Mouse (Mus musculus) CH12.LX (cell line): ENCODE results near the gene Carnmt1. TPM values are rescaled to one million over a fixed set of nuclear protein-coding genes. Genes with fewer than 3 reads are reported as not detected.
A peak's percentile ranks its signal among the peaks of the same experiment; 100 is the strongest.

Experiments used
- DNase-seq: peaks from one replicate; pipeline ENCODE4 v3.0.0-alpha.2; 2013; ENCODE audit errors: extremely low read depth
- H3K27ac ChIP-seq: 2 replicates; pipeline ENCODE4 v1.5.1; 2012; ENCODE audit warnings: low read depth, mild to moderate bottlenecking, control low read depth, moderate library complexity; ENCODE audit not compliant: insufficient read depth
- H3K27me3 ChIP-seq: replicated peaks from 2 replicates; pipeline ENCODE3; 2012; ENCODE audit warnings: inconsistent platforms
- H3K36me3 ChIP-seq, 2 experiments: replicated peaks in 1 of 2; 2 replicates each; pipeline versions ENCODE3 to v1.6.1; 2012; ENCODE audit warnings: inconsistent platforms in 1 of 2, low read length in 1 of 2, mild to moderate bottlenecking in 1 of 2, mixed read lengths in 1 of 2, moderate library complexity in 1 of 2; ENCODE audit not compliant: control insufficient read depth in 1 of 2, insufficient read depth in 1 of 2
- H3K4me1 ChIP-seq, 2 experiments: 2 replicates each; pipeline ENCODE4 v1.6.1; 2012; ENCODE audit warnings: inconsistent platforms in 1 of 2, moderate library complexity in 1 of 2; ENCODE audit not compliant: insufficient read depth in 2 of 2, control insufficient read depth in 1 of 2
- H3K4me2 ChIP-seq: 2 replicates; pipeline ENCODE4 v1.6.1; 2012; ENCODE audit warnings: low read depth, mild to moderate bottlenecking, control low read depth; ENCODE audit not compliant: poor library complexity, insufficient read depth, severe bottlenecking
- H3K4me3 ChIP-seq, 3 experiments: fragments of 150-350 bp in 1 of 3; sonication (generic) in 1 of 3; replicated peaks in 1 of 3; 2 replicates each; pipeline versions ENCODE3 to v1.5.1; 2011 to 2012; ENCODE audit warnings: low read depth in 2 of 3, low read length in 2 of 3, mild to moderate bottlenecking in 2 of 3, moderate library complexity in 2 of 3, control low read depth in 1 of 3, improper control_type of control experiment in 1 of 3, inconsistent platforms in 1 of 3, mixed read lengths in 1 of 3; ENCODE audit not compliant: poor library complexity in 1 of 3
- H3K79me2 ChIP-seq: replicated peaks from 2 replicates; pipeline ENCODE4 v1.6.1; 2012; ENCODE audit warnings: mild to moderate bottlenecking, moderate library complexity; ENCODE audit not compliant: control insufficient read depth, poor library complexity, insufficient read depth, severe bottlenecking; ENCODE audit errors: extremely low read depth
- H3K9ac ChIP-seq: 2 replicates; pipeline ENCODE4 v1.6.1; 2012; ENCODE audit warnings: low read depth, mild to moderate bottlenecking, control low read depth, moderate library complexity; ENCODE audit not compliant: insufficient read depth
- H3K9me3 ChIP-seq: replicated peaks from 2 replicates; pipeline ENCODE3; 2012; ENCODE audit warnings: low read length, inconsistent platforms, mixed read lengths
- BHLHE40 ChIP-seq: IDR thresholded peaks from 2 replicates; pipeline ENCODE4 v1.6.1; 2011; ENCODE audit warnings: mild to moderate bottlenecking, low read depth, low read length, improper control_type of control experiment
- CHD1 ChIP-seq: IDR thresholded peaks from 2 replicates; pipeline ENCODE4 v1.6.1; 2012; ENCODE audit warnings: low read depth, low read length, improper control_type of control experiment, inconsistent platforms
- CHD2 ChIP-seq: IDR thresholded peaks from 2 replicates; pipeline ENCODE4 v1.6.1; 2011; ENCODE audit warnings: low read length, improper control_type of control experiment
- EP300 ChIP-seq: IDR thresholded peaks from 2 replicates; pipeline ENCODE4 v1.6.1; 2011; ENCODE audit warnings: low read length, improper control_type of control experiment
- ETS1 ChIP-seq: conservative IDR thresholded peaks from 2 replicates; pipeline ENCODE4 v1.6.1; 2012; ENCODE audit warnings: low read depth, mild to moderate bottlenecking, inconsistent platforms, low read length, improper control_type of control experiment, moderate library complexity
- GABPA ChIP-seq: IDR thresholded peaks from 2 replicates; pipeline ENCODE4 v1.6.1; 2012; ENCODE audit warnings: low read depth, low read length, improper control_type of control experiment, inconsistent platforms; ENCODE audit not compliant: insufficient replicate concordance
- JUN ChIP-seq: IDR thresholded peaks from 2 replicates; pipeline ENCODE4 v1.6.1; 2011; ENCODE audit warnings: low read depth, mild to moderate bottlenecking, low read length, improper control_type of control experiment, moderate library complexity; ENCODE audit not compliant: insufficient read depth
- JUND ChIP-seq: conservative IDR thresholded peaks from 2 replicates; pipeline ENCODE4 v1.6.1; 2011; ENCODE audit warnings: low read depth, low read length, improper control_type of control experiment
- KAT2A ChIP-seq: IDR thresholded peaks from 2 replicates; pipeline ENCODE4 v1.6.1; 2012; ENCODE audit warnings: low read length, improper control_type of control experiment, inconsistent platforms; ENCODE audit not compliant: insufficient replicate concordance
- MAFK ChIP-seq: IDR thresholded peaks from 2 replicates; pipeline ENCODE4 v1.6.1; 2011; ENCODE audit warnings: low read length, improper control_type of control experiment; ENCODE audit not compliant: insufficient replicate concordance
- MAX ChIP-seq: IDR thresholded peaks from 2 replicates; pipeline ENCODE4 v1.6.1; 2011; ENCODE audit warnings: low read length, improper control_type of control experiment
- MXI1 ChIP-seq: IDR thresholded peaks from 2 replicates; pipeline ENCODE4 v1.6.1; 2011; ENCODE audit warnings: mild to moderate bottlenecking, low read depth, low read length, improper control_type of control experiment
- MYC ChIP-seq: IDR thresholded peaks from 2 replicates; pipeline ENCODE4 v1.6.1; 2011; ENCODE audit warnings: low read depth, mild to moderate bottlenecking, improper control_type of control experiment, low read length
- NRF1 ChIP-seq: IDR thresholded peaks from 2 replicates; pipeline ENCODE4 v1.6.1; 2014; ENCODE audit warnings: low read depth, mild to moderate bottlenecking, inconsistent platforms, low read length, improper control_type of control experiment, moderate library complexity
- RAD21 ChIP-seq: IDR thresholded peaks from 2 replicates; pipeline ENCODE4 v1.6.1; 2011; ENCODE audit warnings: low read depth, mild to moderate bottlenecking, low read length, improper control_type of control experiment, moderate library complexity
- SIN3A ChIP-seq: IDR thresholded peaks from 2 replicates; pipeline ENCODE4 v1.6.1; 2012; ENCODE audit warnings: low read length, improper control_type of control experiment, inconsistent platforms
- TBP ChIP-seq: conservative IDR thresholded peaks from 2 replicates; pipeline ENCODE4 v1.6.1; 2011; ENCODE audit warnings: low read depth, low read length, improper control_type of control experiment
- UBTF ChIP-seq: IDR thresholded peaks from 2 replicates; pipeline ENCODE4 v1.6.1; 2012; ENCODE audit warnings: low read depth, mild to moderate bottlenecking, inconsistent platforms, low read length, improper control_type of control experiment, moderate library complexity
- USF1 ChIP-seq: IDR thresholded peaks from 2 replicates; pipeline ENCODE4 v1.6.1; 2014; ENCODE audit warnings: low read depth, mild to moderate bottlenecking, inconsistent platforms, low read length, improper control_type of control experiment
- ZC3H11A ChIP-seq: IDR thresholded peaks from 2 replicates; pipeline ENCODE4 v1.6.1; 2012; ENCODE audit warnings: low read depth, mild to moderate bottlenecking, inconsistent platforms, low read length, improper control_type of control experiment
- ZKSCAN1 ChIP-seq: IDR thresholded peaks from 2 replicates; pipeline ENCODE4 v1.6.1; 2012; ENCODE audit warnings: low read depth, inconsistent platforms, low read length, improper control_type of control experiment, borderline replicate concordance
- ZNF384 ChIP-seq: IDR thresholded peaks from 2 replicates; pipeline ENCODE4 v1.6.1; 2012; ENCODE audit warnings: low read depth, low read length, improper control_type of control experiment, inconsistent platforms
- dilution Hi-C: fragments of 300-500 bp; cut with MboI; formaldehyde crosslinking; loops from 2 replicates; pipeline ENCODE4 v1.14.3; 2020; ENCODE audit warnings: low sequenced_read_pairs; ENCODE audit not compliant: extremely low pct_unique_long_range_greater_than_20kb, extremely low pct_ligation_motif_present
- in situ Hi-C: fragments of 300-500 bp; cut with MboI; formaldehyde crosslinking; loops from 3 replicates; pipeline ENCODE4 v1.14.3; 2019; ENCODE audit warnings: low sequenced_read_pairs, low pct_ligation_motif_present, low pct_unique_long_range_greater_than_20kb, mixed read lengths
- polyA plus RNA-seq: library from polyadenylated mRNA; unstranded; fragments of >175 nt; gene quantifications from 2 replicates; pipeline ENCODE4 v1.2.1, GENCODE M21; 2012; ENCODE audit warnings: low read depth; ENCODE audit not compliant: insufficient read length
- total RNA-seq, 2 experiments: library from RNA; depleted of rRNA; stranded (reverse); fragments of 300-350 nt in 1 of 2; fragments of >200 nt in 1 of 2; gene quantifications; 2 replicates each; pipeline ENCODE4 v1.2.3; 2012 to 2014

The Carnmt1 gene
- total and polyA plus RNA-seq, 3 experiments, result 17.6 to 47.1 (median 41.7) TPM

DNA sequence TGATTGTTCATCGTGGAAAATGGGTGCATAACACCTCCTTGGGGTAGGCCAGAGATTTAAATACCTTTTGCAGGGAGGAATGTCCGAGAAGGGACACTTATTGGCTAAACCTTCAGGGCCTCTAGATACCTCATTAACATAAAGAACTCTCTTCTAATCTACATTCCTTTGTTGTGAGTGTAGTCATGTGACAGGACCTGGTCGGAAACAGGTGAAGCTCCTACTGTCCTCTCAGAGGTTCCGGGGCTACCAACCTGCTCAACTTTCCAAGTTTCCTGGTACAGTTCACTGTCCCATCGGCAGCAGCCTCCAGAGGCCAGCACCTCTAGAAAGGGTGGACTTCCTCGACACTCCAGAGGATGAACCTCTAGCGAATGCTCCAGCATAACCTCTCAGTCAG, 14.6 kb upstream of the Carnmt1 start:
- H3K27ac ChIP-seq, result peak overlapping the region; percentile 97
- TF ChIP-seq CHD2, result no peak
- no peak for TF ChIP-seq CHD1
- peak; percentile 65 for TF ChIP-seq USF1
- no peak for TF ChIP-seq EP300
- peak; percentile 63 for TF ChIP-seq BHLHE40
- 0 out of 2 replicates have a peak, but pooled peaks have one; percentile 47 for TF ChIP-seq TBP
- TF ChIP-seq GABPA, result no peak
- H3K9ac ChIP-seq, result peak overlapping the region; percentile 51; the same call in 1 of the 2 replicates
- H3K9me3 ChIP-seq, result no peaks in the 10 kb centered on the region
- H3K4me1 ChIP-seq, result peaks cover 22 to 58% of the 10 kb centered on the region in 2 experiments
- H3K79me2 ChIP-seq, result no peaks in the 10 kb centered on the region
- dilution Hi-C loops (no loop called here), in situ Hi-C loops (no loop called here)
- peak overlapping the region in 1 of 3 experiments; percentile 51 for H3K4me3 ChIP-seq
- H3K36me3 ChIP-seq, result peaks cover 0 to 4% of the 10 kb centered on the region in 2 experiments
- peak overlapping the region; percentile 67 for H3K4me2 ChIP-seq
- DNase-seq, result no peak
- H3K27me3 ChIP-seq, result no peaks in the 10 kb centered on the region

DNA sequence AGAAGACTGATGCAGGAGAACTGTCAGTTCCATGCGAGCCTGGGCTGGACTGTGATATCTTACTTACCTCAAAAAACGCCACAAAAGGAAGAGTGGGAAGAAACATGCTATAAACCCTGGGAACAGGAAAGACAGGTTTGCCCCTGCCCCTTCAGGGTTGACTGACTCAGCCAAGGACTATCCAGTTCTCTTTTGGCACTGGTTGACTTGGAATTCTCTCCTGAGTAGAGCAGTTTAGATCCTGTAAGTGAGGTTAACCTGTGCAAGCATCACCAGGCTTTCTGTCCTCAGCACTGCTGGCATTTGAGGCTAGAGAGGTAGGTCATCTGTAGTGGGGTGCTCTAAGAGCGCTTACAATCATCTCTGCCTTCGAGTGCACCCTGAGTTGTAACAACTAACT, 12.1 kb upstream of the Carnmt1 start:
- no peaks in the 10 kb centered on the region for H3K27me3 ChIP-seq
- no peak overlapping the region for H3K4me3 ChIP-seq
- TF ChIP-seq SIN3A (no peak), KAT2A (no peak), ZKSCAN1 (no peak), NRF1 (no peak), ETS1 (no peak), MAFK (no peak), ZC3H11A (no peak), MXI1 (no peak), ZNF384 (no peak), USF1 (no peak), JUND (no peak), UBTF (no peak), RAD21 (no peak), TBP (no peak), JUN (no peak), MAX (no peak), MYC (no peak), CHD1 (no peak)
- H3K9ac ChIP-seq, result no peak overlapping the region
- H3K4me1 ChIP-seq, result peaks cover 23 to 59% of the 10 kb centered on the region in 2 experiments
- dilution Hi-C loops, result no loop called here
- no peaks in the 10 kb centered on the region for H3K36me3 ChIP-seq
- H3K79me2 ChIP-seq, result no peaks in the 10 kb centered on the region
- DNase-seq, result no peak
- no peak overlapping the region for H3K4me2 ChIP-seq
- in situ Hi-C loops, result no loop called here
- H3K9me3 ChIP-seq, result no peaks in the 10 kb centered on the region
- H3K27ac ChIP-seq, result no peak overlapping the region
